Mouse (Mus musculus): Measurements from ENCODE around the gene Olfr572. TPM values are rescaled to one million over a fixed set of nuclear protein-coding genes. Genes with fewer than 3 reads are reported as not detected.

Gene Olfr572
- total and polyA plus RNA-seq, 3 experiments = not detected

DNA sequence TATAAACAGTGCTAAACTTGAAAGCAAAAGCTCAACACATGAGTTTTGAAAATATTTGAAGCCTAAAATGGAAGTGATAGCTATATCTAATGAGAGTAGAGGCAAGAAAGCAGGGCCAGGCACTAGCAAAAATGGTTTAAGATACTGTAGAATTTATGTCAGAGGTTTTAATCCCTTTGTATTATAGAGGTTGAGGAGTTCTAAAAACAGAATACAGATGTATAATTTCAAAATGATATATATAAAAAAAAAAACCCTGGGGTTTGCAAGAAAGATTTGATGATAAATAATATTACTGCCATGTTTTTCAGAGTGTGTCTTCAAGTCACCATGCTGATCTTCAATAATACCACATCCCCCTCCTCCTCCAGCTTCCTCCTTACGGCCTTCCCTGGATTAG, 24.0 kb downstream of the Olfr572 start, which contains the start of gene Olfr574:
Olfr574 (plus strand) TSS at position 301 of the 400 bp plus-strand sequence.
- Histone ChIP-seq H3K27ac (ENCODE audit: insufficient read depth, low read depth) (no peak within 1 kb of the TSS), H3K4me3 (replicated peaks in 1 of 3; ENCODE audit: low read depth in 2 of 3, low read length in 2 of 3, poor library complexity in 1 of 3) (no peak within 1 kb of the TSS), H3K27me3 (replicated peaks) (no peaks in the 10 kb centered on the region), H3K9me3 (replicated peaks; ENCODE audit: low read length) (no peaks in the 10 kb centered on the region), H3K4me1 (ENCODE audit: control insufficient read depth in 1 of 2, insufficient read depth in 2 of 2) (no peaks in the 10 kb centered on the region), H3K4me2 (ENCODE audit: insufficient read depth, low read depth, poor library complexity, severe bottlenecking) (no peak within 1 kb of the TSS), H3K79me2 (replicated peaks; ENCODE audit: control insufficient read depth, extremely low read depth, insufficient read depth, poor library complexity, severe bottlenecking) (no peaks in the 10 kb centered on the region), H3K9ac (ENCODE audit: insufficient read depth, low read depth) (no peak within 1 kb of the TSS), H3K36me3 (replicated peaks in 1 of 2; ENCODE audit: control insufficient read depth in 1 of 2, insufficient read depth in 1 of 2, low read length in 1 of 2) (no peaks in the 10 kb centered on the region)
- no peak for DNase-seq (ENCODE audit: extremely low read depth)
- TF ChIP-seq EP300 (IDR thresholded peaks at IDR 0.05; ENCODE audit: low read length) (no peak), NRF1 (IDR thresholded peaks at IDR 0.05; ENCODE audit: low read depth, low read length) (no peak), ELF1 (IDR thresholded peaks at IDR 0.05; ENCODE audit: low read depth, low read length) (no peak), MXI1 (IDR thresholded peaks at IDR 0.05; ENCODE audit: low read depth, low read length) (no peak), CTCF (conservative IDR thresholded peaks at IDR 0.05 in 1 of 2, IDR thresholded peaks at IDR 0.05 in 1 of 2; ENCODE audit: low read depth in 2 of 2, low read length in 2 of 2) (no peak), SIN3A (IDR thresholded peaks at IDR 0.05; ENCODE audit: low read length) (no peak), MAFK (IDR thresholded peaks at IDR 0.05; ENCODE audit: insufficient replicate concordance, low read length) (no peak), RAD21 (IDR thresholded peaks at IDR 0.05; ENCODE audit: low read depth, low read length) (no peak), JUN (IDR thresholded peaks at IDR 0.05; ENCODE audit: insufficient read depth, low read depth, low read length) (no peak), HCFC1 (IDR thresholded peaks at IDR 0.05; ENCODE audit: low read depth, low read length) (no peak)
- dilution Hi-C loops (cut with MboI; ENCODE audit: extremely low pct_ligation_motif_present, extremely low pct_unique_long_range_greater_than_20kb, low sequenced_read_pairs) (no loop called here), in situ Hi-C loops (cut with MboI; ENCODE audit: low pct_ligation_motif_present, low pct_unique_long_range_greater_than_20kb, low sequenced_read_pairs) (no loop called here)

DNA sequence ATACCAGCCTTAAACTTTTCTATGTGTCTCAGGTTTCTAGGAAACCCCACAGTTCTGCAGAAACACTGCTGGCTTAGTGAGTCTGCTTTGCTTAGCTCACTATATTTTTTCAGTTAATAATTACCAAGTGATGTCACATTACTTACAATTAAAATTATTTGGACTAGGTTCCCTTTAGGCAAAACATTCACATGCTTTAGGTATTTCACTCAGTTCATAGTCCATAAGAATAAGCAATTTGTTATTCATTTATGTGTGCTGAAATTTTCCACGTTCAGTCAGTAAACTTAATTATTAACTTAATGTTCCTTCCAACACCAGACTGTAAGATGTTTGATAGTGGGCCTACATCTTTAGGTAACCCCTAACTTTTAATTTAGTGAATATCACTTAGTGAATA, 26.5 kb downstream of the Olfr572 start:
- in situ Hi-C loops (cut with MboI; ENCODE audit: low pct_ligation_motif_present, low pct_unique_long_range_greater_than_20kb, low sequenced_read_pairs) = no loop called here
- no peaks in the 10 kb centered on the region for H3K36me3 ChIP-seq (replicated peaks in 1 of 2; ENCODE audit: control insufficient read depth in 1 of 2, insufficient read depth in 1 of 2, low read length in 1 of 2)

More for the DNA sequence above, 26.5 kb downstream of the Olfr572 start:
- DNase-seq (ENCODE audit: extremely low read depth) = no peak
- Histone ChIP-seq H3K4me1 (ENCODE audit: control insufficient read depth in 1 of 2, insufficient read depth in 2 of 2) (no peaks in the 10 kb centered on the region), H3K9ac (ENCODE audit: insufficient read depth, low read depth) (no peak overlapping the region), H3K9me3 (replicated peaks; ENCODE audit: low read length) (no peaks in the 10 kb centered on the region), H3K27ac (ENCODE audit: insufficient read depth, low read depth) (no peak overlapping the region), H3K27me3 (replicated peaks) (no peaks in the 10 kb centered on the region), H3K4me3 (replicated peaks in 1 of 3; ENCODE audit: low read depth in 2 of 3, low read length in 2 of 3, poor library complexity in 1 of 3) (no peak overlapping the region), H3K79me2 (replicated peaks; ENCODE audit: control insufficient read depth, extremely low read depth, insufficient read depth, poor library complexity, severe bottlenecking) (no peaks in the 10 kb centered on the region), H3K4me2 (ENCODE audit: insufficient read depth, low read depth, poor library complexity, severe bottlenecking) (no peak overlapping the region)
- dilution Hi-C loops (cut with MboI; ENCODE audit: extremely low pct_ligation_motif_present, extremely low pct_unique_long_range_greater_than_20kb, low sequenced_read_pairs) = no loop called here
- TF ChIP-seq TBP (conservative IDR thresholded peaks at IDR 0.05; ENCODE audit: low read depth, low read length) (no peak), ZKSCAN1 (IDR thresholded peaks at IDR 0.05; ENCODE audit: borderline replicate concordance, low read depth, low read length) (no peak), TCF12 (IDR thresholded peaks at IDR 0.05; ENCODE audit: low read depth, low read length) (no peak), PAX5 (IDR thresholded peaks at IDR 0.05; ENCODE audit: low read length) (no peak), UBTF (IDR thresholded peaks at IDR 0.05; ENCODE audit: low read depth, low read length) (no peak), HCFC1 (IDR thresholded peaks at IDR 0.05; ENCODE audit: low read depth, low read length) (no peak), NRF1 (IDR thresholded peaks at IDR 0.05; ENCODE audit: low read depth, low read length) (no peak), CTCF (conservative IDR thresholded peaks at IDR 0.05 in 1 of 2, IDR thresholded peaks at IDR 0.05 in 1 of 2; ENCODE audit: low read depth in 2 of 2, low read length in 2 of 2) (no peak), NELFE (IDR thresholded peaks at IDR 0.05; ENCODE audit: low read depth, low read length) (no peak), ZNF384 (IDR thresholded peaks at IDR 0.05; ENCODE audit: low read depth, low read length) (no peak), MEF2A (IDR thresholded peaks at IDR 0.05; ENCODE audit: borderline replicate concordance, low read depth, low read length) (no peak), MYC (IDR thresholded peaks at IDR 0.05; ENCODE audit: low read depth, low read length) (no peak), JUN (IDR thresholded peaks at IDR 0.05; ENCODE audit: insufficient read depth, low read depth, low read length) (no peak), KAT2A (IDR thresholded peaks at IDR 0.05; ENCODE audit: insufficient replicate concordance, low read length) (no peak)

All from CH12.LX (cell line).